Mouse (Mus musculus) B cell, adult (primary cell): Measurements from ENCODE around the gene Atrip. TPM values are rescaled to one million over a fixed set of nuclear protein-coding genes. Genes with fewer than 3 reads are reported as not detected.

Experiments used
- total RNA-seq: library from RNA; stranded (reverse); gene quantifications from 4 replicates; pipeline ENCODE4 v1.2.4, GENCODE M21; 2023; ENCODE audit not compliant: inconsistent age

The Atrip gene
- 32.4 to 38.0 TPM (median 36.4 TPM) in 4 replicates for total RNA-seq

GRCm38 (mm10) chr9:109073661-109074573 is at the start of gene Atrip:
Atrip (minus strand) TSS chr9:109074124.

DNA sequence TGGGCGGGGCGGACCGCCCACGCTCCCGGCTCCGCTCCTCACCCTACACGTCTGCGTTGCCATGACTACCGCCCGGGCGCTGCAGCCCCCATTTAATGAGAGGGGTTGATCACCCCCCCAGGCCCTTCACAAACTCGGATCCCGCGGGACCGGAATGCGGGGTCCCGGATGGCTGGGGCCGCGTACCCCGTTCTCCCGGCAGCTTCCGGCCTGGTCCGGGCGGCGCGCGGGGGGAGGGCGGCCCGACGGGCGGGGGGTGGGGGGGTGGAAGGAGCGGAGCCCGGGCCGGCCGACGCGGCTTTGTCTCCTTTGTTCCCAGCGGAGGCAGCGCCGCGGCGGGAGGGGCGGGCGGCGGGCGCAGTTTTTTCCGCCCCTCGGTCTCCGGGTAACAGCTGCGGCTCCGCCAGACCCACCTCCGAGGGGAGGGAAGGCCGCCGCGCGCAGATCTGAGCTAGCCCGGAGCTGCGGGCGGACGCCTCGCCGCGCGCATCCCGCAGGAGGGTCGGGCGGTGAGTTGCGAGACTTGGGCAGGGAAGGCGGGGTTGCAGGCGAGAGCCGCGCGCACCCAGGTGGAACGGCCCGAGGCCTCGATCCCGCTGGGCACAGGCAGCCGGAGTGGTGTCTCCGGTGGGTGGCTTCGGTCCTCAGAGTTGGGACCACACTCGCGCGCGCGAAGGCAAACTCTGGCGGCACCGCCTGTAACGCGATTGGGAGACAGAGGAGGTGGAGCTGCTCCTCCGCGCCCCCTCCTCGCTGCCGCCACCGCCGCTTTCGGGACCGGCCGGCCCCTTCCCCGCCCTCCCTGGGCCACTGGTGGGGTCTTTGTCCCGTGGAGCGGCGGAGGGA is 21.4 kb upstream of the Atrip start, which contains the start of gene Plxnb1:
Gene Plxnb1, plus strand, starts transcription at position 253 of the 846 bp plus-strand sequence.

GRCm38 (mm10) chr9:109082124-109082800 is 8.3 kb upstream of the Atrip start, which contains the start of the genes Ccdc51 and Tma7:
Ccdc51 (plus strand) TSS chr9:109082493.
Tma7 (minus strand) TSS chr9:109082587.

GRCm38 (mm10) chr9:109059136-109059903 is 14.6 kb downstream of the Atrip start, which contains the start of gene Trex1:
Trex1 (minus strand) TSS chr9:109059734.

GRCm38 (mm10) chr9:109038086-109038895 is 35.6 kb downstream of the Atrip start, which contains the start of gene Shisa5:
Shisa5 (plus strand) TSS chr9:109038565.

Other genes with a start within 250 kb of the Atrip start
- 0.06 to 0.09 TPM in 2 of 4 replicates, not detected in the others for gene Celsr3, start 247.8 kb downstream of the Atrip start, total RNA-seq
- 9.4 to 15.0 TPM (median 10.4 TPM) in 4 replicates for gene Slc26a6, start 220.8 kb downstream of the Atrip start, total RNA-seq
- not detected in 4 replicates for gene Tmem89, start 159.5 kb downstream of the Atrip start, total RNA-seq
- 160 to 191 TPM (median 173 TPM) in 4 replicates for gene Uqcrc1, start 137.5 kb downstream of the Atrip start, total RNA-seq
- 2.9 to 7.1 TPM (median 4.6 TPM) in 4 replicates for gene Col7a1, start 120.5 kb downstream of the Atrip start, total RNA-seq
- gene Ucn2, start 88.1 kb downstream of the Atrip start, total RNA-seq = 0.45 to 0.74 TPM (median 0.64 TPM) in 3 of 4 replicates, not detected in the other
- gene Pfkfb4, start 82.3 kb downstream of the Atrip start, total RNA-seq = 26.1 to 36.7 TPM (median 28.4 TPM) in 4 replicates
- gene Shisa5, start 35.6 kb downstream of the Atrip start, total RNA-seq = 1,721 to 2,235 TPM (median 1,997 TPM) in 4 replicates
- 9.9 to 16.9 TPM (median 14.7 TPM) in 4 replicates for gene Trex1, start 14.4 kb downstream of the Atrip start, total RNA-seq
- 7.4 to 10.1 TPM (median 9.6 TPM) in 4 replicates for gene Ccdc51, start 8.4 kb upstream of the Atrip start, total RNA-seq
- gene Tma7, start 8.5 kb upstream of the Atrip start, total RNA-seq = 302 to 333 TPM (median 324 TPM) in 4 replicates
- gene Plxnb1, start 21.3 kb upstream of the Atrip start, total RNA-seq = 0.24 to 0.51 TPM (median 0.28 TPM) in 4 replicates
- not detected in 4 replicates for gene Fbxw21, start 87.9 kb upstream of the Atrip start, total RNA-seq
- gene Fbxw13, start 121.9 kb upstream of the Atrip start, total RNA-seq = 0.39 TPM in 1 of 4 replicates, not detected in the others
- gene Fbxw20, start 160.6 kb upstream of the Atrip start, total RNA-seq = not detected in 4 replicates
- gene Fbxw14, start 213.6 kb upstream of the Atrip start, total RNA-seq = not detected in 4 replicates